Comparison of ENCODE assay signal across 8 mouse cellular contexts in genomic region chr4:140770433-140770832, GRCm38 (mm10). TPM values are rescaled to one million over a fixed set of nuclear protein-coding genes. Genes with fewer than 3 reads are reported as not detected.
A peak's percentile ranks its signal among the peaks of the same experiment; 100 is the strongest.
DNase-seq lines count a peak whose midpoint lies in the region; ATAC-seq and TF ChIP-seq lines count a peak whose summit lies in the region.

No protein-coding gene starts in this region.

- 12% methylated on average over 13 of the region's 13 CpGs for WGBS in intestine, embryonic 16.5 days
- 3% methylated on average over 13 of the region's 13 CpGs for WGBS in lung, adult 2 months

- TF ChIP-seq CTCF in brain, embryonic 14.5 days (IDR thresholded peaks at IDR 0.05; ENCODE audit: borderline replicate concordance, extremely low read depth, insufficient read depth, insufficient read length): no peak
- TF ChIP-seq CTCF in lung, adult 2 months (IDR thresholded peaks at IDR 0.05; ENCODE audit: insufficient read depth, low read length): no peak

- H3K9me3 ChIP-seq in ES-E14 (ENCODE audit: control insufficient read depth, insufficient read depth, low read depth, low read length): no peaks in the 10 kb centered on the region
- no peaks in the 10 kb centered on the region for H3K9me3 ChIP-seq in intestine, embryonic 16.5 days (ENCODE audit: control insufficient read depth, low read length)

- H3K4me1 ChIP-seq in ES-E14 (ENCODE audit: control insufficient read depth in 2 of 2, insufficient read depth in 2 of 2, low read length in 2 of 2, poor library complexity in 1 of 2): peaks cover 0 to 23% of the 10 kb centered on the region in 2 experiments; a peak in 1 of 4 replicates
- peaks cover 4% of the 10 kb centered on the region; the same call in 1 of the 2 replicates for H3K4me1 ChIP-seq in intestine, embryonic 16.5 days (ENCODE audit: control insufficient read depth, insufficient read depth, low read length)
- H3K4me1 ChIP-seq in lung, adult 2 months (ENCODE audit: control insufficient read depth, insufficient read depth, low read length): no peaks in the 10 kb centered on the region

- H3K4me2 ChIP-seq in intestine, embryonic 16.5 days (ENCODE audit: low read depth, low read length): peak overlapping the region; percentile 51

- no peaks in the 10 kb centered on the region for H3K27me3 ChIP-seq in intestine, embryonic 16.5 days (replicated peaks; ENCODE audit: control insufficient read depth, insufficient read depth, low read length)

- no peak for DNase-seq in ES-E14 (ENCODE audit: low read depth, low spot score)
- peak; percentile 27 for DNase-seq in brain, embryonic 14.5 days (ENCODE audit: low read depth)
- peak; percentile 38 for DNase-seq in lung, adult 2 months
- DNase-seq in cerebellum, postnatal 36 days: no peak
- DNase-seq in right cerebral cortex, postnatal 14 days: no peak

- peak; percentile 59 for ATAC-seq in granulocyte monocyte progenitor cell, adult 5-6 weeks (replicated peaks; ENCODE audit: poor library complexity, severe bottlenecking)
- peak; percentile 61; the same call in 1 of the 2 replicates for ATAC-seq in intestine, embryonic 16.5 days
- ATAC-seq in neutrophil, adult 5-6 weeks (ENCODE audit: extremely low read depth, insufficient number of reproducible peaks, low FRiP score, poor library complexity, severe bottlenecking): peak; percentile 18; the same call in 1 of the 2 replicates

- in situ Hi-C loops in ES-E14 (cut with MboI; ENCODE audit: low sequenced_read_pairs in 2 of 2, unreplicated experiment in 2 of 2): no loop called here

- no peaks in the 10 kb centered on the region for H3K36me3 ChIP-seq in ES-E14 (ENCODE audit: control insufficient read depth, insufficient read depth, low read length, poor library complexity, severe bottlenecking)
- H3K36me3 ChIP-seq in intestine, embryonic 16.5 days (ENCODE audit: control insufficient read depth, insufficient read depth, low read length): no peaks in the 10 kb centered on the region

- no peak for TF ChIP-seq POLR2A in brain, embryonic 14.5 days (IDR thresholded peaks at IDR 0.05; ENCODE audit: borderline replicate concordance, extremely low read depth, insufficient read depth, insufficient read length, poor library complexity, severe bottlenecking)
- TF ChIP-seq POLR2A in lung, adult 2 months (IDR thresholded peaks at IDR 0.05; ENCODE audit: borderline replicate concordance, extremely low read depth, low read depth, low read length): no peak

- no peak overlapping the region for H3K27ac ChIP-seq in ES-E14 (ENCODE audit: insufficient read depth, low read depth, low read length, poor library complexity, severe bottlenecking)
- peak overlapping the region; percentile 41; the same call in 1 of the 2 replicates for H3K27ac ChIP-seq in intestine, embryonic 16.5 days (ENCODE audit: low read length)

- H3K9ac ChIP-seq in ES-E14 (ENCODE audit: insufficient read depth, low read depth, low read length, poor library complexity, severe bottlenecking): no peak overlapping the region
- peak overlapping the region; percentile 61; the same call in 1 of the 2 replicates for H3K9ac ChIP-seq in intestine, embryonic 16.5 days (ENCODE audit: low read depth, low read length)

- H3K4me3 ChIP-seq in ES-E14 (ENCODE audit: insufficient read depth in 1 of 2, low read depth in 1 of 2, low read length in 2 of 2, poor library complexity in 1 of 2, severe bottlenecking in 1 of 2): no peak overlapping the region
- H3K4me3 ChIP-seq in intestine, embryonic 16.5 days (ENCODE audit: low read length): peak overlapping the region; percentile 44
- H3K4me3 ChIP-seq in lung, adult 2 months (replicated peaks; ENCODE audit: extremely low read depth, low read depth, low read length): peak overlapping the region; percentile 7

TF ChIP-seq in ES-E14, 5 proteins besides CTCF, POLR2A, EP300 and RAD21:
- TF ChIP-seq ZC3H11A (IDR thresholded peaks at IDR 0.05; ENCODE audit: borderline replicate concordance, low read depth, low read length): no peak
- TF ChIP-seq MAFK (IDR thresholded peaks at IDR 0.05; ENCODE audit: insufficient read depth, low read depth, low read length): 0 out of 2 replicates have a peak, but pooled peaks have one; percentile 8
- TF ChIP-seq CHD2 (IDR thresholded peaks at IDR 0.05; ENCODE audit: low read depth, low read length): no peak
- TF ChIP-seq ZNF384 (IDR thresholded peaks at IDR 0.05; ENCODE audit: low read depth, low read length): no peak
- TF ChIP-seq HCFC1 (IDR thresholded peaks at IDR 0.05; ENCODE audit: borderline replicate concordance, insufficient read depth, low read length): no peak
TF ChIP-seq in ES-E14: peak in this region for 1.

RNA-seq across cellular contexts. Expression of gene Padi4, which starts 3.6 kb away (rescaled TPM):
- 1.7 and 2.1 TPM in 2 replicates for total RNA-seq in ES-E14 (2012; rRNA removed)
- 0.11 and 0.14 TPM in 2 replicates for polyA plus RNA-seq in brain, embryonic 14.5 days (2012; rRNA removed)
- 2.8 and 7.9 TPM in 2 replicates for total RNA-seq in granulocyte monocyte progenitor cell, adult 5-6 weeks (2014; fragmentation: Nextera tagmentation)
- 5.1 and 6.4 TPM in 2 replicates for total RNA-seq in granulocyte monocyte progenitor cell, adult 5-6 weeks (2017)
- polyA plus RNA-seq in intestine, embryonic 16.5 days (2015; fragmentation: Nextera tagmentation; extraction: Ambion mirVana): 4.4 and 5.9 TPM in 2 replicates
- 4.5 and 9.4 TPM in 2 replicates for polyA plus RNA-seq in lung, adult 2 months (2012; rRNA removed)
- 148 and 162 TPM in 2 replicates for total RNA-seq in neutrophil, adult 5-6 weeks (2017)

RNA-seq across cellular contexts. Expression of gene Padi6, which starts 28.0 kb away (rescaled TPM):
- total RNA-seq in ES-E14 (2012; rRNA removed): 0.09 and 0.21 TPM in 2 replicates
- 0.04 TPM in 1 of 2 replicates, not detected in the other for polyA plus RNA-seq in brain, embryonic 14.5 days (2012; rRNA removed)
- not detected in 2 replicates for total RNA-seq in granulocyte monocyte progenitor cell, adult 5-6 weeks (2014; fragmentation: Nextera tagmentation)
- not detected in 2 replicates for total RNA-seq in granulocyte monocyte progenitor cell, adult 5-6 weeks (2017)
- polyA plus RNA-seq in intestine, embryonic 16.5 days (2015; fragmentation: Nextera tagmentation; extraction: Ambion mirVana): 0.07 TPM in 2 replicates
- not detected in 2 replicates for polyA plus RNA-seq in lung, adult 2 months (2012; rRNA removed)
- 0.12 TPM in 1 of 2 replicates, not detected in the other for total RNA-seq in neutrophil, adult 5-6 weeks (2017)

RNA-seq across cellular contexts. Expression of gene Padi3, which starts 40.0 kb away (rescaled TPM):
- total RNA-seq in ES-E14 (2012; rRNA removed): 1.2 and 1.6 TPM in 2 replicates
- 0.01 and 0.05 TPM in 2 replicates for polyA plus RNA-seq in brain, embryonic 14.5 days (2012; rRNA removed)
- 0.19 and 0.21 TPM in 2 replicates for total RNA-seq in granulocyte monocyte progenitor cell, adult 5-6 weeks (2014; fragmentation: Nextera tagmentation)
- 0.04 TPM in 1 of 2 replicates, not detected in the other for total RNA-seq in granulocyte monocyte progenitor cell, adult 5-6 weeks (2017)
- 0.51 and 0.56 TPM in 2 replicates for polyA plus RNA-seq in intestine, embryonic 16.5 days (2015; fragmentation: Nextera tagmentation; extraction: Ambion mirVana)
- polyA plus RNA-seq in lung, adult 2 months (2012; rRNA removed): 0.21 and 0.34 TPM in 2 replicates
- total RNA-seq in neutrophil, adult 5-6 weeks (2017): not detected in 2 replicates

Comparison
In these comparisons a context has a peak if more than half of its experiments do, and no peak if none do; other contexts are left out.
1. DNase-seq: peak in brain, embryonic 14.5 days (single experiment) and lung, adult 2 months (single experiment); none in ES-E14 (single experiment), cerebellum, postnatal 36 days (0 of 2) and right cerebral cortex, postnatal 14 days (single experiment).
2. H3K4me3 ChIP-seq: peak in intestine, embryonic 16.5 days (single experiment) and lung, adult 2 months (single experiment); none in ES-E14 (0 of 2).
3. RNA of gene Padi4, which starts 3.6 kb away (total RNA-seq): 148 to 162 TPM in neutrophil, adult 5-6 weeks; 2.8 to 7.9 TPM in granulocyte monocyte progenitor cell, adult 5-6 weeks and 1.7 to 2.1 TPM in ES-E14; every median in the first group is over 10 times any median in the second.
4. Peak in every context shown above with its lines, with median percentiles within 50 percentile points of each other: ATAC-seq.